Mouse (Mus musculus) T-helper 17 cell (primary cell): Measurements from ENCODE around the gene Palld.

Experiments
- in situ Hi-C, 2 experiments: fragments of 300-600 bp; cut with MboI, MseI; formaldehyde crosslinking; loops; 1 replicate in 1 of 2; 2 replicates in 1 of 2; pipeline ENCODE4 v1.15.1; 2025; ENCODE audit warnings: high pct_unique_total_duplicates in 2 of 2

Gene Palld

GRCm38 (mm10) chr8:61596889-61597288, 305.6 kb downstream of the Palld start:
- in situ Hi-C loops, result no loop called here

GRCm38 (mm10) chr8:61591446-61591845, 311.0 kb downstream of the Palld start:
- in situ Hi-C loops, result no loop called here

- in situ Hi-C loops, result no loop called here
Observed at GRCm38 (mm10) chr8:61590551-61591431, 311.7 kb downstream of the Palld start.

- in situ Hi-C loops, result no loop called here
Observed at GRCm38 (mm10) chr8:61589972-61590391, 312.5 kb downstream of the Palld start.

- in situ Hi-C loops, result no loop called here
Observed at GRCm38 (mm10) chr8:61588336-61588735, 314.2 kb downstream of the Palld start.

- in situ Hi-C loops, result no loop called here
Observed at GRCm38 (mm10) chr8:61587731-61588130, 314.8 kb downstream of the Palld start.

- in situ Hi-C loops, result no loop called here
Observed at GRCm38 (mm10) chr8:61586529-61586928, 316.0 kb downstream of the Palld start.

GRCm38 (mm10) chr8:61585746-61586145, 316.7 kb downstream of the Palld start:
- in situ Hi-C loops, result no loop called here

- in situ Hi-C loops, result no loop called here
Observed at GRCm38 (mm10) chr8:61584714-61585383, 317.6 kb downstream of the Palld start.

- in situ Hi-C loops, result no loop called here
Observed at GRCm38 (mm10) chr8:61582547-61582946, 319.9 kb downstream of the Palld start.

GRCm38 (mm10) chr8:61581259-61581658, 321.2 kb downstream of the Palld start:
- in situ Hi-C loops, result no loop called here

GRCm38 (mm10) chr8:61579831-61580230, 322.7 kb downstream of the Palld start:
- in situ Hi-C loops, result no loop called here

- in situ Hi-C loops, result no loop called here
Observed at GRCm38 (mm10) chr8:61578754-61579153, 323.7 kb downstream of the Palld start.

GRCm38 (mm10) chr8:61575096-61575653, 327.3 kb downstream of the Palld start:
- in situ Hi-C loops, result no loop called here

- in situ Hi-C loops, result loop anchor here in 1 of 2 experiments (25.0 kb wide), 1 partner anchor 88 kb away; no protein-coding TSS in a partner anchor
Observed at GRCm38 (mm10) chr8:61574526-61574925, 328.0 kb downstream of the Palld start.

GRCm38 (mm10) chr8:61573179-61573937, 329.1 kb downstream of the Palld start:
- in situ Hi-C loops, result loop anchor here in 1 of 2 experiments (25.0 kb wide), 1 partner anchor 89 kb away; no protein-coding TSS in a partner anchor

GRCm38 (mm10) chr8:61572697-61573096, 329.8 kb downstream of the Palld start:
- in situ Hi-C loops, result loop anchor here in 1 of 2 experiments (25.0 kb wide), 1 partner anchor 90 kb away; no protein-coding TSS in a partner anchor

- in situ Hi-C loops, result loop anchor here in 1 of 2 experiments (25.0 kb wide), 1 partner anchor 92 kb away; no protein-coding TSS in a partner anchor
Observed at GRCm38 (mm10) chr8:61570637-61571036, 331.9 kb downstream of the Palld start.

GRCm38 (mm10) chr8:61569721-61570120, 332.8 kb downstream of the Palld start:
- in situ Hi-C loops, result loop anchor here in 1 of 2 experiments (25.0 kb wide), 1 partner anchor 93 kb away; no protein-coding TSS in a partner anchor

GRCm38 (mm10) chr8:61569211-61569610, 333.3 kb downstream of the Palld start:
- in situ Hi-C loops, result loop anchor here in 1 of 2 experiments (25.0 kb wide), 1 partner anchor 93 kb away; no protein-coding TSS in a partner anchor

- in situ Hi-C loops, result loop anchor here in 1 of 2 experiments (25.0 kb wide), 1 partner anchor 99 kb away; no protein-coding TSS in a partner anchor
Observed at GRCm38 (mm10) chr8:61563378-61563777, 339.1 kb downstream of the Palld start.
